21 mouse cellular contexts compared by ENCODE assay signal in genomic region chr2:92056760-92057159, GRCm38 (mm10). TPM values are rescaled to one million over a fixed set of nuclear protein-coding genes. Genes with fewer than 3 reads are reported as not detected.
DNase-seq lines count a peak whose midpoint lies in the region; ATAC-seq and TF ChIP-seq lines count a peak whose summit lies in the region.
"Had no signal": no experiment of that assay in that cellular context is flagged by ENCODE, and none has a peak within 500 bp of the region (broad histone marks: within the 10 kb centered on the region; RNA-seq: fewer than 3 reads in every experiment).

No protein-coding gene starts in this region.

- no peak for TF ChIP-seq POLR2A in cerebellum, adult 2 months (IDR thresholded peaks at IDR 0.05; ENCODE audit: borderline replicate concordance, insufficient read depth, low read length)
- TF ChIP-seq POLR2A in limb, embryonic 14.5 days (IDR thresholded peaks at IDR 0.05; ENCODE audit: borderline replicate concordance, extremely low read depth, insufficient read depth, insufficient read length): no peak

- H3K27me3 ChIP-seq in cerebellum, adult 2 months (ENCODE audit: control insufficient read depth, insufficient read depth, low read length): no peaks in the 10 kb centered on the region
- peaks cover 28% of the 10 kb centered on the region for H3K27me3 ChIP-seq in embryonic facial prominence, embryonic 15.5 days
- peaks cover 12% of the 10 kb centered on the region; the same call in 1 of the 2 replicates for H3K27me3 ChIP-seq in limb, embryonic 14.5 days (ENCODE audit: control insufficient read depth, insufficient read depth, low read length)
- H3K27me3 ChIP-seq in kidney, embryonic 15.5 days: peaks cover 62% of the 10 kb centered on the region

- H3K4me3 ChIP-seq in cerebellum, adult 2 months (replicated peaks; ENCODE audit: insufficient read depth, low read depth, low read length): no peak overlapping the region
- no peak overlapping the region for H3K4me3 ChIP-seq in embryonic facial prominence, embryonic 15.5 days (replicated peaks)
- no peak overlapping the region for H3K4me3 ChIP-seq in limb, embryonic 14.5 days (replicated peaks; ENCODE audit: low read length)
- H3K4me3 ChIP-seq in kidney, embryonic 15.5 days (replicated peaks): no peak overlapping the region
- H3K4me3 ChIP-seq: erythroblast, embryonic 14.5 days; forebrain, embryonic 12.5 days; neural tube, embryonic 12.5 days had no signal

- TF ChIP-seq CTCF in cerebellum, adult 2 months (IDR thresholded peaks at IDR 0.05; ENCODE audit: borderline replicate concordance, insufficient read depth, low read depth, low read length): no peak

- no peak overlapping the region for H3K4me2 ChIP-seq in embryonic facial prominence, embryonic 15.5 days (replicated peaks)
- H3K4me2 ChIP-seq in limb, embryonic 14.5 days (replicated peaks; ENCODE audit: low read depth, low read length, severe bottlenecking): peak overlapping the region; percentile 54
- H3K4me2 ChIP-seq in kidney, embryonic 15.5 days: no peak overlapping the region

- H3K9ac ChIP-seq in embryonic facial prominence, embryonic 15.5 days: no peak overlapping the region
- 0 out of 2 replicates have a peak overlapping the region, but pooled peaks have one; percentile 43 for H3K9ac ChIP-seq in limb, embryonic 14.5 days (ENCODE audit: low read depth, low read length, severe bottlenecking)
- H3K9ac ChIP-seq in kidney, embryonic 15.5 days: no peak overlapping the region
- H3K9ac ChIP-seq: forebrain, embryonic 12.5 days; heart, embryonic 12.5 days; liver, embryonic 14.5 days; lung, embryonic 15.5 days; neural tube, embryonic 12.5 days had no signal

- no peaks in the 10 kb centered on the region for H3K9me3 ChIP-seq in embryonic facial prominence, embryonic 15.5 days (replicated peaks)
- no peaks in the 10 kb centered on the region for H3K9me3 ChIP-seq in limb, embryonic 14.5 days (ENCODE audit: control insufficient read depth, low read length)
- no peaks in the 10 kb centered on the region for H3K9me3 ChIP-seq in kidney, embryonic 15.5 days (replicated peaks)
- H3K9me3 ChIP-seq: forebrain, embryonic 12.5 days; heart, embryonic 12.5 days; lung, embryonic 15.5 days; neural tube, embryonic 12.5 days had no signal

- intact Hi-C loops in left cerebral cortex, postnatal 14 days (cut with DNase I): loop anchor here (5.0 kb wide), 1 partner anchor 129 kb away; the partner anchor contains the start of gene Chrm4

- H3K36me3 ChIP-seq in embryonic facial prominence, embryonic 15.5 days: no peaks in the 10 kb centered on the region
- no peaks in the 10 kb centered on the region for H3K36me3 ChIP-seq in limb, embryonic 14.5 days (ENCODE audit: control insufficient read depth, insufficient read depth, low read length)
- H3K36me3 ChIP-seq in kidney, embryonic 15.5 days: no peaks in the 10 kb centered on the region
- H3K36me3 ChIP-seq: forebrain, embryonic 12.5 days; heart, embryonic 12.5 days; lung, embryonic 15.5 days; neural tube, embryonic 12.5 days had no signal

- H3K27ac ChIP-seq in cerebellum, adult 2 months (ENCODE audit: insufficient read depth, low read length): no peak overlapping the region
- H3K27ac ChIP-seq in embryonic facial prominence, embryonic 15.5 days (replicated peaks): peak overlapping the region; percentile 99
- peak overlapping the region; percentile 92 for H3K27ac ChIP-seq in limb, embryonic 14.5 days (replicated peaks; ENCODE audit: low read depth, low read length)
- H3K27ac ChIP-seq in kidney, embryonic 15.5 days: no peak overlapping the region
- H3K27ac ChIP-seq: forebrain, embryonic 12.5 days; liver, embryonic 14.5 days; neural tube, embryonic 12.5 days had no signal

- 89% methylated on average over 13 of the region's 13 CpGs for WGBS in cerebellum, adult 2 months
- WGBS in embryonic facial prominence, embryonic 15.5 days: 43% methylated on average over 13 of the region's 13 CpGs
- 39% methylated on average over 13 of the region's 13 CpGs for WGBS in limb, embryonic 14.5 days
- WGBS in kidney, embryonic 15.5 days: 82% methylated on average over 13 of the region's 13 CpGs

- no peaks in the 10 kb centered on the region for H3K4me1 ChIP-seq in cerebellum, adult 2 months (ENCODE audit: control insufficient read depth, insufficient read depth, low read length)
- H3K4me1 ChIP-seq in embryonic facial prominence, embryonic 15.5 days: peaks cover 70% of the 10 kb centered on the region
- H3K4me1 ChIP-seq in limb, embryonic 14.5 days (ENCODE audit: control insufficient read depth, insufficient read depth, low read length): peaks cover 34% of the 10 kb centered on the region
- H3K4me1 ChIP-seq in kidney, embryonic 15.5 days: peaks cover 38% of the 10 kb centered on the region

- no peak for ATAC-seq in embryonic facial prominence, embryonic 15.5 days (ENCODE audit: insufficient number of reproducible peaks, low FRiP score, low TSS enrichment, low read depth)
- 0 out of 2 replicates have a peak, but pooled peaks have one; percentile 2 for ATAC-seq in limb, embryonic 14.5 days (ENCODE audit: low FRiP score, low read depth)
- ATAC-seq in kidney, embryonic 15.5 days (replicated peaks; ENCODE audit: low FRiP score): no peak

- DNase-seq in cerebellum, adult 9-10 months: peak; percentile 36
- DNase-seq in cerebellum, adult 2 months: no peak
- peak; percentile 27 to 44 for DNase-seq in left cerebral cortex, postnatal 14 days (ENCODE audit: low spot score in 2 of 2)
- DNase-seq in left cerebral cortex, adult 18-20 months (ENCODE audit: low spot score in 2 of 2): no peak
- peak; percentile 61 for DNase-seq in limb, embryonic 14.5 days (ENCODE audit: low spot score)
- DNase-seq in urinary bladder, postnatal 14 days (ENCODE audit: low spot score): no peak
- DNase-seq: adrenal gland, postnatal 36 days; heart, adult 11 months; heart, postnatal 14 days; kidney, adult 11 months; kidney, postnatal 4 days; left cerebral cortex, postnatal 4 days; lung, postnatal 4 days had no signal

RNA-seq across cellular contexts. Expression of gene Creb3l1, which starts 32.5 kb away (rescaled TPM):
- 1.3 and 1.7 TPM in 2 replicates for polyA plus RNA-seq in cerebellum, adult 2 months (2012; rRNA removed)
- total RNA-seq in left cerebral cortex, postnatal 14 days (2021): 1 to 10 TPM; 3.9 to 6.0 TPM
- total RNA-seq in left cerebral cortex, adult 18-20 months (2021): 1 to 10 TPM; 2.3 to 2.6 TPM
- 36.8 and 44.3 TPM in 2 replicates for polyA plus RNA-seq in embryonic facial prominence, embryonic 15.5 days (2015; fragmentation: Nextera tagmentation; extraction: Ambion mirVana)
- polyA plus RNA-seq in limb, embryonic 14.5 days (2012; rRNA removed): 28.5 and 35.0 TPM in 2 replicates
- 31.3 and 37.5 TPM in 2 replicates for polyA plus RNA-seq in limb, embryonic 14.5 days (2014; fragmentation: Nextera tagmentation; extraction: Ambion mirVana)
- polyA plus RNA-seq in kidney, embryonic 15.5 days (2015; fragmentation: Nextera tagmentation; extraction: Ambion mirVana): 14.0 and 14.9 TPM in 2 replicates

RNA-seq across cellular contexts. Expression of gene Phf21a, which starts 36.2 kb away (rescaled TPM):
- 60.4 and 73.1 TPM in 2 replicates for polyA plus RNA-seq in cerebellum, adult 2 months (2012; rRNA removed)
- total RNA-seq in left cerebral cortex, postnatal 14 days (2021): 10 to 100 TPM; 64.5 to 73.9 TPM
- 100 to 1,000 TPM; 121 to 130 TPM for total RNA-seq in left cerebral cortex, adult 18-20 months (2021)
- polyA plus RNA-seq in embryonic facial prominence, embryonic 15.5 days (2015; fragmentation: Nextera tagmentation; extraction: Ambion mirVana): 36.1 and 37.6 TPM in 2 replicates
- 96.0 and 119 TPM in 2 replicates for polyA plus RNA-seq in limb, embryonic 14.5 days (2012; rRNA removed)
- polyA plus RNA-seq in limb, embryonic 14.5 days (2014; fragmentation: Nextera tagmentation; extraction: Ambion mirVana): 37.2 and 38.2 TPM in 2 replicates
- 28.7 and 32.3 TPM in 2 replicates for polyA plus RNA-seq in kidney, embryonic 15.5 days (2015; fragmentation: Nextera tagmentation; extraction: Ambion mirVana)

Comparison
In these comparisons a context has a peak if more than half of its experiments do, and no peak if none do; other contexts are left out.
1. DNase-seq: peak in cerebellum, adult 9-10 months (single experiment), left cerebral cortex, postnatal 14 days (2 of 2) and limb, embryonic 14.5 days (single experiment); none in cerebellum, adult 2 months (0 of 2), left cerebral cortex, adult 18-20 months (0 of 2) and urinary bladder, postnatal 14 days (single experiment).
2. H3K27ac ChIP-seq: peak in embryonic facial prominence, embryonic 15.5 days (single experiment) and limb, embryonic 14.5 days (single experiment); none in cerebellum, adult 2 months (single experiment) and kidney, embryonic 15.5 days (single experiment).